Mouse (Mus musculus) lung, embryonic 16.5 days (tissue): ENCODE data around the gene Chgb. TPM values are rescaled to one million over a fixed set of nuclear protein-coding genes. Genes with fewer than 3 reads are reported as not detected.

ENCODE experiments used
- ATAC-seq: fragments of 200-750 bp; cut with Nextera tagmentation; 2 replicates; pipeline ENCODE4 v1.8.0; 2017; ENCODE audit warnings: low read depth, mild to moderate bottlenecking, moderate library complexity
- H3K27ac ChIP-seq: fragments of 300-500 bp; sonication (generic); 2 replicates; pipeline ENCODE4 v1.5.1; 2014; ENCODE audit warnings: mild to moderate bottlenecking, control low read depth, low read length
- H3K27me3 ChIP-seq: fragments of 300-500 bp; sonication (generic); 2 replicates; pipeline ENCODE4 v1.6.1; 2014; ENCODE audit warnings: low read depth, low read length, mixed read lengths; ENCODE audit not compliant: control insufficient read depth, insufficient read depth
- H3K36me3 ChIP-seq: fragments of 300-500 bp; sonication (generic); 2 replicates; pipeline ENCODE4 v1.6.1; 2014; ENCODE audit warnings: low read length; ENCODE audit not compliant: control insufficient read depth, insufficient read depth
- H3K4me1 ChIP-seq: fragments of 300-500 bp; sonication (generic); replicated peaks from 2 replicates; pipeline ENCODE4 v1.6.1; 2014; ENCODE audit warnings: low read length, mixed read lengths; ENCODE audit not compliant: control insufficient read depth, insufficient read depth
- H3K4me2 ChIP-seq: fragments of 300-500 bp; sonication (generic); 2 replicates; pipeline ENCODE4 v1.6.1; 2014; ENCODE audit warnings: low read depth, low read length, control low read depth
- H3K4me3 ChIP-seq: fragments of 300-500 bp; sonication (generic); 2 replicates; pipeline ENCODE4 v1.5.1; 2014; ENCODE audit warnings: mild to moderate bottlenecking, low read length, control low read depth
- H3K9ac ChIP-seq: fragments of 300-500 bp; sonication (generic); 2 replicates; pipeline ENCODE4 v1.6.1; 2014; ENCODE audit warnings: low read length, control low read depth
- H3K9me3 ChIP-seq: fragments of 300-500 bp; sonication (generic); 2 replicates; pipeline ENCODE4 v1.6.1; 2016; ENCODE audit warnings: low read length; ENCODE audit not compliant: control insufficient read depth
- WGBS: fragments of 180-500 bp; shearing (Covaris S2); extraction: QIAGEN DNeasy Blood & Tissue Kit; methylation state at CpG from one replicate; pipeline ENCODE4 v1.1.7; 2014; 5-methylcytosine and 5-hydroxymethylcytosine counted together
- polyA plus RNA-seq: library from polyadenylated mRNA; unstranded; fragments of >200 nt; fragmentation: Nextera tagmentation; extraction: Ambion mirVana; gene quantifications from 2 replicates; pipeline ENCODE4 v1.2.1, GENCODE M21; 2015

Gene Chgb
- polyA plus RNA-seq, 1 experiment from 2014 or later, result 0.87 TPM

GRCm38 (mm10) chr2:132751141-132752066 lies 29.7 kb upstream of the Chgb start:
- H3K9ac ChIP-seq, result no peak overlapping the region
- H3K27me3 ChIP-seq, result no peaks in the 10 kb centered on the region
- no peaks in the 10 kb centered on the region for H3K4me1 ChIP-seq
- 70% methylated on average over 15 of the region's 15 CpGs for WGBS
- H3K36me3 ChIP-seq, result no peaks in the 10 kb centered on the region
- no peak overlapping the region for H3K4me3 ChIP-seq
- H3K27ac ChIP-seq, result no peak overlapping the region
- no peak overlapping the region for H3K4me2 ChIP-seq
- no peaks in the 10 kb centered on the region for H3K9me3 ChIP-seq
- no peak for ATAC-seq

- no peaks in the 10 kb centered on the region for H3K36me3 ChIP-seq
- 33% methylated on average over 2 of the region's 2 CpGs for WGBS
- no peak overlapping the region for H3K9ac ChIP-seq
- H3K27ac ChIP-seq, result no peak overlapping the region
- no peaks in the 10 kb centered on the region for H3K9me3 ChIP-seq
- no peaks in the 10 kb centered on the region for H3K27me3 ChIP-seq
- H3K4me3 ChIP-seq, result no peak overlapping the region
- no peak for ATAC-seq
- no peaks in the 10 kb centered on the region for H3K4me1 ChIP-seq
- H3K4me2 ChIP-seq, result no peak overlapping the region
These were observed 28.7 kb upstream of the Chgb start for GRCm38 (mm10) chr2:132752398-132752797.

- H3K9ac ChIP-seq, result no peak overlapping the region
- H3K9me3 ChIP-seq, result no peaks in the 10 kb centered on the region
- H3K27ac ChIP-seq, result no peak overlapping the region
- H3K4me3 ChIP-seq, result no peak overlapping the region
- H3K4me1 ChIP-seq, result no peaks in the 10 kb centered on the region
- no peak for ATAC-seq
- WGBS, result 64% methylated on average over 3 of the region's 3 CpGs
- H3K36me3 ChIP-seq, result no peaks in the 10 kb centered on the region
- no peaks in the 10 kb centered on the region for H3K27me3 ChIP-seq
- no peak overlapping the region for H3K4me2 ChIP-seq
These were observed 27.9 kb upstream of the Chgb start for GRCm38 (mm10) chr2:132753137-132753536.

GRCm38 (mm10) chr2:132757911-132758310 lies 23.2 kb upstream of the Chgb start:
- H3K27ac ChIP-seq, result no peak overlapping the region
- no peak for ATAC-seq
- WGBS, result 75% methylated on average over 5 of the region's 5 CpGs

GRCm38 (mm10) chr2:132770822-132771221 lies 10.3 kb upstream of the Chgb start:
- H3K4me1 ChIP-seq, result no peaks in the 10 kb centered on the region
- 21% methylated on average over 1 of the region's 1 CpGs for WGBS

More at GRCm38 (mm10) chr2:132757911-132758310, 23.2 kb upstream of the Chgb start:
- no peaks in the 10 kb centered on the region for H3K9me3 ChIP-seq
- H3K4me3 ChIP-seq, result no peak overlapping the region
- no peaks in the 10 kb centered on the region for H3K36me3 ChIP-seq
- no peaks in the 10 kb centered on the region for H3K27me3 ChIP-seq
- H3K9ac ChIP-seq, result no peak overlapping the region
- H3K4me1 ChIP-seq, result no peaks in the 10 kb centered on the region
- H3K4me2 ChIP-seq, result no peak overlapping the region

GRCm38 (mm10) chr2:132781439-132782068 lies 476 bp downstream of the Chgb start:
- Histone ChIP-seq H3K36me3 (no peaks in the 10 kb centered on the region), H3K4me3 (peak overlapping the region; percentile 42), H3K9me3 (no peaks in the 10 kb centered on the region), H3K4me1 (peaks cover 4% of the 10 kb centered on the region; the same call in 1 of the 2 replicates), H3K27me3 (no peaks in the 10 kb centered on the region; the same call in 1 of the 2 replicates), H3K9ac (no peak overlapping the region), H3K4me2 (peak overlapping the region; percentile 73), H3K27ac (no peak overlapping the region)
- ATAC-seq, result peak; percentile 98
- WGBS, result under 1% methylated on average over 37 of the region's 41 CpGs

More at GRCm38 (mm10) chr2:132770822-132771221, 10.3 kb upstream of the Chgb start:
- H3K36me3 ChIP-seq, result no peaks in the 10 kb centered on the region
- H3K4me3 ChIP-seq, result no peak overlapping the region
- H3K9ac ChIP-seq, result no peak overlapping the region
- no peak for ATAC-seq
- H3K27me3 ChIP-seq, result no peaks in the 10 kb centered on the region
- no peaks in the 10 kb centered on the region for H3K9me3 ChIP-seq
- no peak overlapping the region for H3K27ac ChIP-seq
- no peak overlapping the region for H3K4me2 ChIP-seq

- no peak overlapping the region for H3K4me2 ChIP-seq
- H3K36me3 ChIP-seq, result no peaks in the 10 kb centered on the region
- ATAC-seq, result no peak
- no peak overlapping the region for H3K9ac ChIP-seq
- no peaks in the 10 kb centered on the region; the same call in 1 of the 2 replicates for H3K27me3 ChIP-seq
- no peak overlapping the region for H3K4me3 ChIP-seq
- H3K27ac ChIP-seq, result no peak overlapping the region
- no peaks in the 10 kb centered on the region for H3K9me3 ChIP-seq
- WGBS, result 77% methylated on average over 6 of the region's 6 CpGs
- peaks cover 4% of the 10 kb centered on the region; the same call in 1 of the 2 replicates for H3K4me1 ChIP-seq
These were observed 3.0 kb downstream of the Chgb start for GRCm38 (mm10) chr2:132784039-132784438.

GRCm38 (mm10) chr2:132793441-132794203 lies 12.5 kb downstream of the Chgb start:
- Histone ChIP-seq H3K27ac (no peak overlapping the region), H3K9ac (no peak overlapping the region), H3K9me3 (no peaks in the 10 kb centered on the region), H3K27me3 (no peaks in the 10 kb centered on the region), H3K4me2 (no peak overlapping the region), H3K4me3 (no peak overlapping the region), H3K4me1 (no peaks in the 10 kb centered on the region), H3K36me3 (no peaks in the 10 kb centered on the region)
- WGBS, result 81% methylated on average over 19 of the region's 19 CpGs
- ATAC-seq, result no peak

GRCm38 (mm10) chr2:132794204-132794586 lies 13.1 kb downstream of the Chgb start:
- H3K36me3 ChIP-seq, result no peaks in the 10 kb centered on the region
- no peak overlapping the region for H3K9ac ChIP-seq
- H3K9me3 ChIP-seq, result no peaks in the 10 kb centered on the region
- no peaks in the 10 kb centered on the region for H3K4me1 ChIP-seq
- 80% methylated on average over 7 of the region's 7 CpGs for WGBS
- no peak overlapping the region for H3K4me2 ChIP-seq
- no peak overlapping the region for H3K4me3 ChIP-seq
- no peak overlapping the region for H3K27ac ChIP-seq
- H3K27me3 ChIP-seq, result no peaks in the 10 kb centered on the region
- no peak for ATAC-seq
